Mouse (Mus musculus) lung, postnatal 0 days (tissue): ENCODE data around the gene Gbx1. TPM values are rescaled to one million over a fixed set of nuclear protein-coding genes. Genes with fewer than 3 reads are reported as not detected.

Source experiments
- ATAC-seq: fragments of 200-750 bp; cut with Nextera tagmentation; 2 replicates; pipeline ENCODE4 v1.8.0; 2017; ENCODE audit warnings: moderate library complexity
- DNase-seq: peaks from one replicate; pipeline ENCODE4 v3.0.0-alpha.2; 2016; ENCODE audit warnings: low spot score
- H3K27ac ChIP-seq: fragments of 300-500 bp; sonication (generic); 2 replicates; pipeline ENCODE4 v1.5.1; 2014; ENCODE audit warnings: antibody characterized with exemption, mild to moderate bottlenecking, low read length, mixed read lengths
- H3K27me3 ChIP-seq: fragments of 300-500 bp; sonication (generic); replicated peaks from 2 replicates; pipeline ENCODE4 v1.6.1; 2014; ENCODE audit warnings: low read length, mixed read lengths; ENCODE audit not compliant: insufficient read depth
- H3K36me3 ChIP-seq: fragments of 300-500 bp; sonication (generic); 2 replicates; pipeline ENCODE4 v1.6.1; 2014; ENCODE audit warnings: low read length, mixed read lengths; ENCODE audit not compliant: insufficient read depth
- H3K4me1 ChIP-seq: fragments of 300-500 bp; sonication (generic); 2 replicates; pipeline ENCODE4 v1.6.1; 2014; ENCODE audit warnings: antibody characterized with exemption, low read depth, low read length, mixed read lengths; ENCODE audit not compliant: insufficient read depth
- H3K4me2 ChIP-seq: fragments of 300-500 bp; sonication (generic); replicated peaks from 2 replicates; pipeline ENCODE4 v1.6.1; 2014; ENCODE audit warnings: low read depth, mild to moderate bottlenecking, low read length, moderate library complexity, mixed read lengths
- H3K4me3 ChIP-seq: fragments of 300-500 bp; sonication (generic); 2 replicates; pipeline ENCODE4 v1.5.1; 2014; ENCODE audit warnings: low read depth, low read length
- H3K9ac ChIP-seq: fragments of 300-500 bp; sonication (generic); replicated peaks from 2 replicates; pipeline ENCODE4 v1.6.1; 2014; ENCODE audit warnings: low read depth, mild to moderate bottlenecking
- H3K9me3 ChIP-seq: fragments of 300-500 bp; sonication (generic); 2 replicates; pipeline ENCODE4 v1.6.1; 2016; ENCODE audit warnings: low read length, mixed read lengths
- CTCF ChIP-seq: IDR thresholded peaks from 2 replicates; pipeline ENCODE4 v1.5.1; 2016; ENCODE audit warnings: antibody characterized with exemption, mild to moderate bottlenecking
- EP300 ChIP-seq: IDR thresholded peaks from 2 replicates; pipeline ENCODE4 v1.6.1; 2016; ENCODE audit warnings: antibody characterized with exemption, mild to moderate bottlenecking, control low read depth
- WGBS: fragments of 180-500 bp; shearing (Covaris S2); extraction: QIAGEN DNeasy Blood & Tissue Kit; methylation state at CpG from one replicate; pipeline ENCODE4 v1.1.7; 2014; 5-methylcytosine and 5-hydroxymethylcytosine counted together
- polyA plus RNA-seq: library from polyadenylated mRNA; unstranded; fragments of >200 nt; fragmentation: Nextera tagmentation; extraction: Ambion mirVana; gene quantifications from 2 replicates; pipeline ENCODE4 v1.2.1, GENCODE M21; 2015

The Gbx1 gene
- polyA plus RNA-seq, 1 experiment from 2014 or later, result 0.06 TPM

- ATAC-seq (no peak), DNase-seq (no peak)
- 85% methylated on average over 9 of the region's 9 CpGs for WGBS
- Histone ChIP-seq H3K27ac (no peak overlapping the region), H3K9me3 (no peaks in the 10 kb centered on the region), H3K9ac (no peak overlapping the region), H3K4me1 (peaks cover 5% of the 10 kb centered on the region; the same call in 1 of the 2 replicates), H3K27me3 (no peaks in the 10 kb centered on the region), H3K36me3 (peaks cover 40% of the 10 kb centered on the region), H3K4me3 (no peak overlapping the region), H3K4me2 (no peak overlapping the region)
- TF ChIP-seq EP300 (no peak), CTCF (no peak)
Observed at GRCm38 (mm10) chr5:24477909-24478308, 49.1 kb downstream of the Gbx1 start.

- Histone ChIP-seq H3K9ac (peak overlapping the region; percentile 58; the same call in 1 of the 2 replicates), H3K4me2 (peak overlapping the region; percentile 72), H3K9me3 (no peaks in the 10 kb centered on the region), H3K27me3 (no peaks in the 10 kb centered on the region), H3K27ac (peak overlapping the region; percentile 90), H3K4me3 (peak overlapping the region; percentile 53), H3K4me1 (peaks cover 5% of the 10 kb centered on the region; the same call in 1 of the 2 replicates), H3K36me3 (peaks cover 31% of the 10 kb centered on the region)
- 54% methylated on average over 6 of the region's 6 CpGs for WGBS
- ATAC-seq (peak; percentile 86), DNase-seq (peak; percentile 93)
- TF ChIP-seq CTCF (no peak), EP300 (peak; percentile 59; the same call in 1 of the 2 replicates)
Observed at GRCm38 (mm10) chr5:24475476-24476241, 51.3 kb downstream of the Gbx1 start.

- ATAC-seq, result no peak
- Histone ChIP-seq H3K27me3 (no peaks in the 10 kb centered on the region), H3K4me3 (peak overlapping the region; percentile 53), H3K27ac (peak overlapping the region; percentile 90), H3K9me3 (no peaks in the 10 kb centered on the region), H3K4me1 (peaks cover 5% of the 10 kb centered on the region; the same call in 1 of the 2 replicates), H3K9ac (peak overlapping the region; percentile 58), H3K4me2 (peak overlapping the region; percentile 72), H3K36me3 (peaks cover 27% of the 10 kb centered on the region)
- TF ChIP-seq EP300, result no peak
- peak; percentile 49 for TF ChIP-seq CTCF
- 7% methylated on average over 61 of the region's 67 CpGs for WGBS
- peak; percentile 46 for DNase-seq
Observed at GRCm38 (mm10) chr5:24474723-24475261, 52.2 kb downstream of the Gbx1 start.

- H3K27ac ChIP-seq, result peak overlapping the region; percentile 90
- peak overlapping the region; percentile 58 for H3K9ac ChIP-seq
- WGBS, result 9% methylated on average over 55 of the region's 77 CpGs
- peak; percentile 91 for DNase-seq
- H3K9me3 ChIP-seq, result no peaks in the 10 kb centered on the region
- H3K27me3 ChIP-seq, result no peaks in the 10 kb centered on the region
- peaks cover 21% of the 10 kb centered on the region; the same call in 1 of the 2 replicates for H3K36me3 ChIP-seq
- H3K4me3 ChIP-seq, result peak overlapping the region; percentile 53
- peak overlapping the region; percentile 72 for H3K4me2 ChIP-seq
- peak; percentile 3; the same call in 1 of the 2 replicates for TF ChIP-seq CTCF
- no peak for TF ChIP-seq EP300
- ATAC-seq, result peak; percentile 75
- H3K4me1 ChIP-seq, result peaks cover 5% of the 10 kb centered on the region; the same call in 1 of the 2 replicates
Observed at GRCm38 (mm10) chr5:24474025-24474722, 52.8 kb downstream of the Gbx1 start.

- no peak overlapping the region for H3K9ac ChIP-seq
- no peaks in the 10 kb centered on the region for H3K27me3 ChIP-seq
- H3K4me3 ChIP-seq, result no peak overlapping the region
- DNase-seq (peak; percentile 76), ATAC-seq (peak; percentile 31)
- H3K36me3 ChIP-seq, result peaks cover 10% of the 10 kb centered on the region; the same call in 1 of the 2 replicates
- peak overlapping the region; percentile 90 for H3K27ac ChIP-seq
- peaks cover 5% of the 10 kb centered on the region; the same call in 1 of the 2 replicates for H3K4me1 ChIP-seq
- peak overlapping the region; percentile 72 for H3K4me2 ChIP-seq
- TF ChIP-seq EP300 (no peak), CTCF (no peak)
- no peaks in the 10 kb centered on the region for H3K9me3 ChIP-seq
- 55% methylated on average over 6 of the region's 7 CpGs for WGBS
Observed at GRCm38 (mm10) chr5:24472884-24473619, 54.0 kb downstream of the Gbx1 start.
